Mouse (Mus musculus): ENCODE results near the gene Fam19a5.

DNA sequence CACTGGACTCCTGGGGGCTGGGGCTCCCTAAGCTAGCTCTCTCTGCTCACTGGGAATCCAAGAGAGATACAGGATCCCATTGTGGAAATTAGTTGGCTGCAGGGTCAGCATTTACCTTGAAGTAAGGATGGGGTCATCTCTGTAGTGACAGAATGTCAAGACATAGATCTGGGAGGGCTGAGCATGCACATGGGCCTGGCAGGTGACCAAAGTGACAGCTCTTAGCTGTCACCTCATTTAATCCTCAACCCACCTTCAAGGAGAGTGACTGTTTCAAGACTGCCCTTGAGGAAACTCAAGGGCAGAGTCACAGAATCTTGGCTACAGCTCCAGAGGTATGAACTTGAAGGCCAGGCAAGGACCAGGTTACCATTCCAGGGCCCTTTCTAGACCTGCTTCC is 93.1 kb downstream of the Fam19a5 start:
- TF ChIP-seq CTCF (IDR thresholded peaks at IDR 0.05; ENCODE audit: extremely low read depth, insufficient read depth, insufficient read length, insufficient replicate concordance) (no peak), POLR2A (IDR thresholded peaks at IDR 0.05; ENCODE audit: low read depth, low read length) (no peak)
